Mouse (Mus musculus): Measurements from ENCODE around the gene Caml. TPM values are rescaled to one million over a fixed set of nuclear protein-coding genes. Genes with fewer than 3 reads are reported as not detected.

The Caml gene
- polyA plus RNA-seq (2021; fragmentation: Nextera tagmentation): 52.2 and 57.9 TPM in 2 replicates
- long read RNA-seq, experiment 1, transcript Caml-201 (4 exons, 1,382 nt): major isoform, 74 of 87 reads
- long read RNA-seq, experiment 1, partial matches to known transcripts: 5 of 87 reads
- long read RNA-seq, experiment 1, other reads (novel, unspliced or antisense): 6 of 87 reads
- long read RNA-seq, experiment 2, transcript Caml-201 (4 exons, 1,382 nt): major isoform, 149 of 159 reads
- long read RNA-seq, experiment 2, partial matches to known transcripts: 2 of 159 reads
- long read RNA-seq, experiment 2, other reads (novel, unspliced or antisense): 6 of 159 reads

DNA sequence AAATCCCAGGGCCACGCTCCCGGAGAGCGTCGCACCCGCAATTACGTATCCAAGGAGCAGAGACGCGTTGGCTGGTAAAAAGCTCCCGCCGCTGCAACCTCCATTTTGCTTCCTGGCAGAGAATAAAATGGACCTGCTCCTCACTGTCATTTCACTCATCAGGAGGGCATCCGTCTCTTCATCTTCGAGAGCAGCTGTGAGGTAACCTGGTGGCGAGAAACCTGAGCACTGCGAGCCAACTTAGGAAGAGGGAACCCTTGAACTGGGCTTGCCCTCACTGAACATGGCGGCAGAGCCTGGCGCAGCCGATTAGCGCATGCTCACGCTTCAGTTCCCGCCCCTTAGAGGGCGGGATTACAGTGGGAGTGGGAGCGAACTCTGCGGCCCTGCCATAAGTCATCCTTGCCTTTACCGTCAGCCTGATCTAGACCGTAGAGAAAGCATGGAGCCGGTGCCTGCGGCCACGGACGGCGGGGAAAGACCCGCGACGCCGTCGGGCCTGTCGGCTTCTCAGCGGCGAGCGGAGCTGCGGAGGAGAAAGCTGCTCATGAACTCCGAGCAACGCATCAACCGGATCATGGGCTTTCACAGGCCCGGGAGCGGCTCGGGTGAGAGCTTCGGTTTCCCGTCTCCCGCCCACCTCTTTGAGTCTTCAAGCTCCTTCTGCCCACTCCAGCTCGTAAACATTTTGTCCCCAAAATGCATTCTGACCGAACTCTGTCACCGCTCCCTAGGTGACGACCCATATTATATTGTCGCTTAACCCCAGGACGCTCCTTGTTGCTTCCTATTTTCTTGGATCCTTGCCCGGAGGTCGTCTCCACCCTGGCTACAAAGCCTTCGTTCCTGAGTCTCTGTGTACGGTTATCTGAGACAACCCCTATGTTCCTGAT, at the start of gene Caml:
Gene Caml (plus strand): TSS at position 357 of the 893 bp plus-strand sequence.

DNA sequence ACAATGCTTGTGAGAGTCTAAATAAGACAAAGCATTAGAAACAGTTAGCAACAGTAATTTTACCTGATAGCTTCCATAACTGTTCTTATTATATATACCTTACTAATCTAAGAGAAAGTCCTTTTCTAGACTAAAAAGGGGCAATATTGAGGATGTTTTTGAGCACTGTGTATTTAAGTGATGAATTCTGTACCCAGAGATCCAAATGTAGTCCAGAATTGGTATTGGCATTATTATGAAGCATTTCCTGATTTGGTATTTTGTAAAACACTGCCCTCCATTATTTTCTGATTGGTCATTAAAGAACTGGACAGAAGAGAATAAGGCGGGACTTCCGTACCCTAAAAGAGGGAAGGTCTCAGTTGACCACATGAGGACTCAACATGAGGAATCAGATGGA, 49.4 kb upstream of the Caml start, which contains the start of gene Tmed9:
Gene Tmed9 (plus strand): TSS at position 301 of the 400 bp plus-strand sequence.

DNA sequence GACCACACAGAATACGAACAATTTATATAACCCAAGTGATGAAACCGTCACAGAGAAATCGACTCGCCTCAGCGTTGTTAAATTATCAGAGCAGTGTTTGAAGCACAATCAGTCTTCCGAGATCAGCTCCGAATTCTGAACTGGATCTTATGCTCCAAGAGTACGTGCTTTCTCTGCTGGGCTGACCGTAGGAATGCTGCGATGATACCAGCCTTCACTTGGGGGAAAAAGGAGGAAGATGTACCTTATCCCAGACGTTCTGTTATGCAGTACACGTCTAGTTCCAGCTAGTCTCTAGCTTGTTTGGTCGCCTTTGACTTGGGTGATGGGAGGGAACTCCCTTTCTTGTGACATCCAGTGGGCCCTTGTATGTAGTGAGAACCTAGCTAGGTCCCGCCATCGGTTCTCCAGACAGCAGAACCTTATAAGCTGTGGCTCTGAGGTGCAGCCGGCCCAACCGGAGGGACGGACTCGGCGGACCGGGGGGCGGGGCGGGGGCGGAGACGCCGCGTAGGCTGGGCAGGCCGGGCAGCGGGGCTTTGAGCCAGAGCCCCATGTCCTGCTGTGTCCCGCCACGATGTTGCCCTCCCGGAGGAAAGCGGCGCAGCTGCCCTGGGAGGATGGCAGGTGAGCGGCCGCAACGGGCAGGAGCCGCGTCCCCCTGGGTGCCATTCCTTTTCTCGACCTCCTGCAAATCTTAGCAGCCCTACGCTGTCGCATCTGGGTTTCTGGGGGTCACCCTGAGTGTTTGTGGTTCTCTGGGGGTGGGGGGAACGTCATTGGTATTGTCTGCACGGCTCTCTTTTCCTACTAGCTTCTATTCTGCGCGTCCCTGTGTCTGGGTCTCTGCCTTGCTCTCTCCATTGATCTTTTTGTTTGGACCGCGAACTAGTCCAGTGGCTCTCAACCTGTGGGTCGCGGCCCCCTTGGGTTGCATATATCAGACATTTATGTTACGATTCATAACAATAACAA, 23.0 kb upstream of the Caml start, which contains the start of gene B4galt7:
Gene B4galt7 (plus strand): TSS at position 331 of the 975 bp plus-strand sequence.

DNA sequence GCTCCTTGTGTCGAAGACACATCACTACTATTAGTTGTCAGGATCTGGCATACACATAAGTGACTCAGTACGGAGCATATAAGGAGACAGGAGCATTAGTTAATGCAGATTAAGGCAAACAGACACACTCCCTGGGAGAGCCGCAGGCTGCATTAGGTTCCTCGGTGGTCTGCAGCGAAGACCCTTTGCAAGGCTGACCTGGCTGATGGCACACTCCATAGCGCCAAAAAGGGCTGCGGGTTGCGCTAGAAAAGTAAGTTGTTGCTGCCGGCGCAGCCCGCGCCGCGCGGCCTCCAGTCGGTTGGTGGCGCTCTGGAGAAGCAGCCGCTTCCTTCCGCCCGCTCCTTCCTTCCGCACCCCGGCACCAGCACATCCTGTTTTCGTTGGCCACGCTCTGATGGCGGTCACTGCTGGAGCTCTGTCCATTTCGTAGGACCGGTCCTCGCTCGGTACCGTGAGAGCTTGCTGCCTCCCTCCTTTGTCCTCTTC, 11.9 kb downstream of the Caml start, which contains the start of gene Ddx46:
Gene Ddx46 (plus strand): TSS at position 389 of the 489 bp plus-strand sequence.

Other genes starting within 250 kb of the Caml start
- gene Slc34a1, start 224.8 kb upstream of the Caml start, polyA plus RNA-seq (2021; fragmentation: Nextera tagmentation): not detected in 2 replicates
- gene Pfn3, start 207.8 kb upstream of the Caml start, polyA plus RNA-seq (2021; fragmentation: Nextera tagmentation): 0.60 and 0.63 TPM in 2 replicates
- 0.06 and 0.24 TPM in 2 replicates for gene F12, start 196.2 kb upstream of the Caml start, polyA plus RNA-seq (2021; fragmentation: Nextera tagmentation)
- 4.7 and 5.0 TPM in 2 replicates for gene Grk6, start 177.9 kb upstream of the Caml start, polyA plus RNA-seq (2021; fragmentation: Nextera tagmentation)
- gene Prr7, start 158.7 kb upstream of the Caml start, polyA plus RNA-seq (2021; fragmentation: Nextera tagmentation): 10.1 and 19.9 TPM in 2 replicates
- gene Dbn1, start 134.9 kb upstream of the Caml start, polyA plus RNA-seq (2021; fragmentation: Nextera tagmentation): 77.0 and 77.4 TPM in 2 replicates
- 72.8 and 76.0 TPM in 2 replicates for gene Pdlim7, start 109.3 kb upstream of the Caml start, polyA plus RNA-seq (2021; fragmentation: Nextera tagmentation)
- gene Dok3, start 93.7 kb upstream of the Caml start, polyA plus RNA-seq (2021; fragmentation: Nextera tagmentation): 0.36 and 0.55 TPM in 2 replicates
- 38.0 and 38.6 TPM in 2 replicates for gene Ddx41, start 86.3 kb upstream of the Caml start, polyA plus RNA-seq (2021; fragmentation: Nextera tagmentation)
- gene Fam193b, start 51.9 kb upstream of the Caml start, polyA plus RNA-seq (2021; fragmentation: Nextera tagmentation): 2.9 and 3.3 TPM in 2 replicates
- 33.6 and 40.8 TPM in 2 replicates for gene Tmed9, start 49.3 kb upstream of the Caml start, polyA plus RNA-seq (2021; fragmentation: Nextera tagmentation)
- gene B4galt7, start 23.1 kb upstream of the Caml start, polyA plus RNA-seq (2021; fragmentation: Nextera tagmentation): 16.6 and 17.8 TPM in 2 replicates
- gene Ddx46, start 12.0 kb downstream of the Caml start, polyA plus RNA-seq (2021; fragmentation: Nextera tagmentation): 11.7 and 11.8 TPM in 2 replicates
- gene B230219D22Rik, start 70.1 kb downstream of the Caml start, polyA plus RNA-seq (2021; fragmentation: Nextera tagmentation): 43.8 and 44.3 TPM in 2 replicates
- gene Txndc15, start 91.6 kb downstream of the Caml start, polyA plus RNA-seq (2021; fragmentation: Nextera tagmentation): 204 and 211 TPM in 2 replicates
- 72.3 and 91.3 TPM in 2 replicates for gene Pcbd2, start 104.4 kb downstream of the Caml start, polyA plus RNA-seq (2021; fragmentation: Nextera tagmentation)
- 0.14 and 0.18 TPM in 2 replicates for gene Catsper3, start 161.6 kb downstream of the Caml start, polyA plus RNA-seq (2021; fragmentation: Nextera tagmentation)
- not detected in 2 replicates for gene Pitx1, start 213.2 kb downstream of the Caml start, polyA plus RNA-seq (2021; fragmentation: Nextera tagmentation)

All from layer of hippocampus, adult 6 months (tissue).